Mouse (Mus musculus) cerebellum, postnatal 25 days (tissue): ENCODE data around the gene Coro1b.

Experiments
- DNase-seq, 2 experiments: peaks; one replicate each; pipeline ENCODE4 v3.0.0; 2021; ENCODE audit warnings: mixed read lengths in 2 of 2

Coro1b gene

DNA sequence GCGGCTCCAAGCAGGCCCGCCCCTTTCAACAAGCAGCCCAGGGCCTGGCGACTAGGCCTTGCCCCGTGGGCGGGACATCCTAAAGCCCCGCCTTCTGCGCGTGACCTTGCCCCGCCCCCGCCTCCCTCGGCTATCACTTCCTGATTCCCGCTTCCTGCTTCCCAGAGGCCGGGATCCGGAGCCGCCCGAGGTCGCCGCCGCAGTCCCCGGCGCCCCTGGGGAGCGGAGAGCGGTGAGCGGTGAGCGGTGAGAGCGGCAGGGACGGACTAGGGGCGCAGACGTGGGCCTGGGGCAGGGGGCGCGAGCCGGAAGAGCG is at the start of gene Coro1b:
Gene Coro1b, plus strand, starts transcription at position 129 of the 316 bp plus-strand sequence.
- DNase-seq, result peak; percentile 96 to 99

GRCm38 (mm10) chr19:4099056-4099455 is 49.4 kb upstream of the Coro1b start:
- DNase-seq, result peak; percentile 94 to 96

DNA sequence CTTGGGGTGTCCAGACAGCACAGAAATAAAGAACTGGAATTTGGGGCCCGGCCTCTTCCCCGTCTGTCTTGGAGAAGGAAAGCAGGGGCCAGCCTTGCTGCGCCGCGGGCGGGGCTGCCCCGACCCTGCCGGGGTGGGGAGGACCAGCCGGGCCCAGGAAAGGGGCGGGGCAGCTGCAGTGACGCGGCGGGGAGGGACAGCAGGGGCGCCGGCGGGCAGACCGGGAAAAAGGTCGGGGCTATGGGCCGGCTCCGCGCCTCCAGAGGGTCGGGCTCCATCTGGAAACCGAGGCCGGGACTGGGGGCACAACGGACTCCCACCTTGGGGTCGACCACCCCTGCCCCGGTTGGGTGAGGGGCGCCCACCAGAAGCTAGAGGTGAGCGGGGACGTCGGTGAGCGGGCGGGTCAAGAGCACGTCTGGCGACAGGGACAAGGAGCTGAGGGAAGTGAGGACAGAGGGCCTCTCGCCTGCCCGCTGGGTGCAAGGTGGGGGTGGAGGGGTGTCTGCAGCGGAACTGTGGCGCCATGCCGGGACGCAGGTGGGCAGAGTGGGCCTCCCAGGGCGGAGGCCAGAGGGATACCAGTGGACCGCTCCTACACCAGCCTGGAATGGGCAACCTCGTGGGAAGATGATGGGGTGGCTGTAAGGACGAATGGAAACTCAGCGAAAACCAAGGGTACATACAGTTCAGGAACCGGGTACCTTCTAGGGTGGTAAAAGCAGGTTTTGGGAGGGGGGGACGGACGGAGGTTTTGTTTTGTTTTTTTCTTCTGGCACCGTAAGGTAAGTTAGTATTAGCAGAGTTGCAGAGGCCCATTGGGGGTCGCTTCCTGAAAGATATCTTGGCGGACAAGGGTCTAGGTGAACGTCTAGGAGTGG is 48.3 kb upstream of the Coro1b start, which contains the start of gene Pitpnm1:
Gene Pitpnm1, plus strand, starts transcription at position 162 of the 881 bp plus-strand sequence.
- DNase-seq, result peak; percentile 77 to 86

GRCm38 (mm10) chr19:4100718-4101261 is 47.6 kb upstream of the Coro1b start:
- peak; percentile 89 to 92 for DNase-seq

- peak; percentile 49 to 60 for DNase-seq
Measured at GRCm38 (mm10) chr19:4101466-4101865, 47.0 kb upstream of the Coro1b start.

GRCm38 (mm10) chr19:4102049-4102448 is 46.4 kb upstream of the Coro1b start:
- DNase-seq, result peak in 1 of 2 experiments; percentile 28

GRCm38 (mm10) chr19:4102626-4103025 is 45.8 kb upstream of the Coro1b start:
- DNase-seq, result peak; percentile 77 to 82

DNA sequence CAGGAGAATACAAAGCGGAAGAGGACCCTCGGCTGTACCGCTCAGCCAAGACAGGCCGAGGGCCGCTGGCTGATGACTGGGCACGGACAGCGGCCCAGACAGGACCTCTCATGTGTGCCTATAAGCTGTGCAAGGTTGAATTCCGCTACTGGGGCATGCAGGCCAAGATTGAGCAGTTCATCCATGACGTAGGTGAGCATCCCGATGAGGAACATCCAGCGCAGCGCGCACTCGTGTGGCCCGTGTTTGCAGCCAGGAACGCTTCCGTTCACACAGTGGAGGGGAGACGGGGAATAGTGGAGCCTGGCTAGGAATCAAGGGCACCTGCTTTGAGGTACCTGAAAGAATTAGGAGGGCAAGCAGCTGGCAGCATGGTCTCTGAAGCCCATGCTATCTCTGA is 45.1 kb upstream of the Coro1b start:
- DNase-seq, result peak; percentile 41 to 45

- peak in 1 of 2 experiments; percentile 19 for DNase-seq
Measured at GRCm38 (mm10) chr19:4103792-4104191, 44.6 kb upstream of the Coro1b start.

DNA sequence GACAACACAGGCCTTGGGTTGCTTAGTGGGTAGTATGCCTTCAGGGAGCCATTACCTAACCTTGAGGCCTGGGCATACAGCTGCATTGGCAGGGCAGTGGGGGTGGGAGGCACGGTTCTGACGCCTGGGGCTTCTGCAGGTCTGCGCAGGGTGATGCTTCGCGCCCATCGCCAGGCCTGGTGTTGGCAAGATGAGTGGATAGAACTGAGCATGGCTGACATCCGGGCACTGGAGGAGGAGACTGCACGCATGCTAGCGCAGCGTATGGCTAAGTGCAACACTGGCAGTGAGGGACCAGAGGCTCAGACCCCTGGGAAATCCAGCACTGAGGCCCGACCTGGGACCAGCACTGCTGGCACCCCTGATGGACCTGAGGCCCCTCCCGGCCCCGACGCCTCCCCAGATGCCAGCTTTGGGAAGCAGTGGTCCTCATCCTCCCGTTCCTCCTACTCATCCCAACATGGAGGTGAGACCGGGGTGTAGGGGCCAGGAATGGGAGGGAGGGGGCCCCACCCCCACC is 43.7 kb upstream of the Coro1b start:
- DNase-seq, result peak in 1 of 2 experiments; percentile 40

DNA sequence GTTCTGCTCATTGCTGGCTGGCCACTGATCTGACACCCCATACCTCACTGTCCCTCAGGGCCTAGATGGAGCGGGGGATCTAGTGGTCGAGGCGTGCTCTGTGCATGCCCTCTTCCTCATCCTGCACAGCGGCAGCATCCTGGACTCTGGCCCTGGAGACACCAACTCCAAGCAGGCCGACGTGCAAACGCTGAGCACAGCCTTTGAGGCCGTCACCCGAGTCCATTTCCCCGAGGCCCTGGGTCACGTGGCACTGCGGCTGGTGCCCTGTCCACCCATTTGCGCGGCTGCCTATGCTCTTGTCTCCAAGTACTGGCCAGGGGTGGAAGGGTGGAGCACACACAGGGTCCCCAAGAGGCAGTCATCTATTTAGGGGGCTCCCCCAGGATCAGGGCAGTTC is 41.8 kb upstream of the Coro1b start:
- peak in 1 of 2 experiments; percentile 30 for DNase-seq

DNA sequence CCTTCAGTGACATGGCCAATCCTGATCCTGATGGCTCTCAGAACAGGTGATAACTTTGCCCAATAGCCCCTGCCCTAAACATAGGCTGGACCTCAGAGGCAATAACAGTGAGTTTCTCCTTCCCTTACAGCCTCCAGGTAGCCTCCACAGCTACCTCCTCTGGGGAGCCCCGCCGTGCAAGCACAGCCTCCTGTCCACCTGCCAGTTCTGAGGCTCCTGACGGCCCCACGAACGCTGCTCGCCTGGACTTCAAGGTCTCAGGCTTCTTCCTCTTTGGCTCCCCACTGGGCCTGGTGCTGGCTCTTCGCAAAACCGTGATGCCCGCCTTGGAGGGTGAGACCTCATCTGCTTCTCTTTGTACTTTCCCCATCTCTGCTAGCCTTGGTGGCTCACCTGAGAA is 39.9 kb upstream of the Coro1b start:
- DNase-seq, result no peak

GRCm38 (mm10) chr19:4112063-4112960 is 36.1 kb upstream of the Coro1b start:
- DNase-seq, result peak in 1 of 2 experiments; percentile 31

- DNase-seq, result peak; percentile 99
Measured at GRCm38 (mm10) chr19:4113186-4113805, 35.1 kb upstream of the Coro1b start.

DNA sequence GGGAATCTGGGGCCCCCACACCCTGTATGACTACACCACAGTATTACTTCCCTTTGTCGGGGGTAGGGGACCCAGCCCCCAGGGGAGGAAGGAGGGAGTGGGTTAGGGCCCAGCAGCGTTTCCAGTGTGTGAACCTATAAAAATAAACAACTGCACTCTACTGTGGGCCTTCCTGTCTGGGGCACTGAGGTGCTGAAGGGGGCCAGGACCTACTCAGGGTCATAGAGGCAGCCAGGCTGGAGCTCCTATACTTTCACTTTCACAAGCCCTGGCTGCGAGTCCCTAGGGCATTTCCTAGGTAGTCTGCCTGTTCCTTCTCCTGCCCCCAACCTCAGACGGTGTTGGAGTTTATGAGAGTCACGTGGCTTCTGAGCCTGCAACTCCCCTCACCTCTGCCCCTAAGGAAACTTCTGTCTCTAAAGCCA is 34.6 kb upstream of the Coro1b start:
- peak in 1 of 2 experiments; percentile 38 for DNase-seq

GRCm38 (mm10) chr19:4114551-4114950 is 33.9 kb upstream of the Coro1b start:
- peak in 1 of 2 experiments; percentile 50 for DNase-seq

GRCm38 (mm10) chr19:4115144-4115543 is 33.3 kb upstream of the Coro1b start:
- DNase-seq, result no peak

DNA sequence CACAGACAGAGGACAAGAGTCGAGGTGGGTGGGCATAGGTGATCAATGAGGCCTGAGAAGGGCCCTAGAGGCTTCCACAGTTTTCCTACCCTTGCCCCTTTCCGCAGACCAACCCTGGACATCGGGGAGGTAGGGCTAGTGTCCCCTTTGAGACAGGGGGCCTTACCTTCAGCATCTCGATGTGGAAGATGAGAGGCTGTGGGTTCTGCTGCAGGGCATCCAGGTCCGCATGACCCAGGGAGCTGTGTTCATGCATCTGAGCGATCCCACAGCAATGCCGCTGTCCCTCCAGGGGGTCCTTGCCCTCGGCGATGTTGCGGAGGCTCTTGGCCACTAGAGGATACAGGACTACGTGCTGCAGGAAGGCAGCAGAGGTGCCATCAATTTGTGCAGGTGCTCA is 32.6 kb upstream of the Coro1b start:
- DNase-seq, result no peak

DNA sequence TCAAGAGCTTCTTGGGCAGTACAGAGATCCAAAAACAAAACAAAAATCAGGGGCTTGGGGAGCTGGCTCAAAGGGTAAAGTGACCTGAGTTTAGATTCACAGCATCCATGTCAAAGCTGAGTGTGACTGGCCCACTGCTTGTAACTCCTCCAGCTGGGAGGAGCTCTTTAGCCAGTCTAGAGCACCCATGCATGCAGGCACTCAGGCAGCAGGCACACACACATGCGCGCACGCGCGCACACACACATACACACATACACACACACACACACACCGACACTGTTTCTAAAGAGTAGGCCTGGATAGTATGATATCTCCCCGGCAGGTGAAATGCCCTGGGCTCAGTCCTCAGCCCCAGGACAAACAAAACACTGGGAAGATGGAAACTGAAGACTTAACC is 31.4 kb upstream of the Coro1b start:
- DNase-seq, result no peak

GRCm38 (mm10) chr19:4118350-4118749 is 30.1 kb upstream of the Coro1b start:
- DNase-seq, result no peak

DNA sequence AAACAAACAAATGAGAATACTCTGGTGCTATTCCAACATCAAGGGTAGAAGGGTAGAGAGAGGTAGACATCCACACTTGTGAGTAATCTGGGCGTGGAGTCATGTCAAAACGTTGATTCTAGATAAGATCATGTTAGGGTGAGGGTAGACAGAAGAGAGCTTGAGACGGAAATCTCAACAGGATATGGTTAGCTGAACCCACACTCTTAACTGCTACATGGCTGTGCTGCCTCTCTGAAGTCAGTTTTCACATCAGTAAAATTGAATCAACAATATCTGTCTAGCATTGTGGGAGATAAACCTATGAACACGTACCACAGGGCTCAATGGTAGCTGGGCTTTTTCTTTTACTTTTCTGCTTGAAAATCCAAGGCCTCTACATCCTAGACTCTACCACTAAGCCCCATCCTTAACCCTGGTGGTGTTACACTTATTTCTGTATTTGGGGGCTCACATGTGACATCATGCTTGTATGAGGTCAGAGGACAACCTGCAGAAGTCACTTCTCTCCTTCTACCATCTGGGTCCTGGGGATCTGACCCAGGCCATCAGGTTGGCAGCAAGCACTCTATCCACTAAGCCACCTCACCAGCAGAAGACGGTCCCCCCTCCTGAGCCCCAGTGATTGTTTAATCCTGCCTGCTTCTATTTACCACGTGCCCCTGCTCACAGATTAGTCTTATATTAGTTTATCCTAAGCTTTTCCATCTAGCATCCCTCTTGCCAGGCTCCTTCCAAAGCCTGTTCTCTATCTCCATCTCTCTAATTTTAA is 28.5 kb upstream of the Coro1b start:
- DNase-seq, result no peak

GRCm38 (mm10) chr19:4120496-4120895 is 27.9 kb upstream of the Coro1b start:
- DNase-seq, result no peak
